Mouse (Mus musculus): ENCODE results near the gene Tmem88b. TPM values are rescaled to one million over a fixed set of nuclear protein-coding genes. Genes with fewer than 3 reads are reported as not detected.
"Not testable (repeated sequence)": the region's sequence is repeated elsewhere in the genome, so short reads cannot be mapped to it uniquely, and the experiment has no call there.

Gene Tmem88b
- polyA plus RNA-seq, 1 experiment from 2014 or later = 0.47 TPM

- H3K9me3 ChIP-seq (replicated peaks) = no peaks in the 10 kb centered on the region
- peak; percentile 100 for ATAC-seq (replicated peaks; ENCODE audit: low FRiP score)
- WGBS = under 1% methylated on average over 60 of the region's 60 CpGs
- peak within 1 kb of the TSS; percentile 77 for H3K4me2 ChIP-seq
- peaks cover 22% of the 10 kb centered on the region for H3K4me1 ChIP-seq
- peak within 1 kb of the TSS; percentile 95 for H3K27ac ChIP-seq
- H3K36me3 ChIP-seq = peaks cover 77% of the 10 kb centered on the region
- peak within 1 kb of the TSS; percentile 99 for H3K9ac ChIP-seq
- H3K27me3 ChIP-seq = no peaks in the 10 kb centered on the region
- H3K4me3 ChIP-seq (replicated peaks) = peak within 1 kb of the TSS; percentile 98
Measured at GRCm38 (mm10) chr4:155811929-155812664, 26.4 kb upstream of the Tmem88b start, which contains the start of gene Ccnl2. Ccnl2 (plus strand) TSS chr4:155812489.

GRCm38 (mm10) chr4:155807841-155808240 lies 22.2 kb upstream of the Tmem88b start:
- Histone ChIP-seq H3K4me2 (no peak overlapping the region), H3K4me1 (peaks cover 27% of the 10 kb centered on the region), H3K4me3 (replicated peaks) (no peak overlapping the region), H3K9ac (no peak overlapping the region), H3K27me3 (no peaks in the 10 kb centered on the region), H3K9me3 (replicated peaks) (no peaks in the 10 kb centered on the region), H3K36me3 (peaks cover 63% of the 10 kb centered on the region), H3K27ac (no peak overlapping the region)
- ATAC-seq (replicated peaks; ENCODE audit: low FRiP score) = no peak
- 90% methylated on average over 3 of the region's 3 CpGs for WGBS

DNA sequence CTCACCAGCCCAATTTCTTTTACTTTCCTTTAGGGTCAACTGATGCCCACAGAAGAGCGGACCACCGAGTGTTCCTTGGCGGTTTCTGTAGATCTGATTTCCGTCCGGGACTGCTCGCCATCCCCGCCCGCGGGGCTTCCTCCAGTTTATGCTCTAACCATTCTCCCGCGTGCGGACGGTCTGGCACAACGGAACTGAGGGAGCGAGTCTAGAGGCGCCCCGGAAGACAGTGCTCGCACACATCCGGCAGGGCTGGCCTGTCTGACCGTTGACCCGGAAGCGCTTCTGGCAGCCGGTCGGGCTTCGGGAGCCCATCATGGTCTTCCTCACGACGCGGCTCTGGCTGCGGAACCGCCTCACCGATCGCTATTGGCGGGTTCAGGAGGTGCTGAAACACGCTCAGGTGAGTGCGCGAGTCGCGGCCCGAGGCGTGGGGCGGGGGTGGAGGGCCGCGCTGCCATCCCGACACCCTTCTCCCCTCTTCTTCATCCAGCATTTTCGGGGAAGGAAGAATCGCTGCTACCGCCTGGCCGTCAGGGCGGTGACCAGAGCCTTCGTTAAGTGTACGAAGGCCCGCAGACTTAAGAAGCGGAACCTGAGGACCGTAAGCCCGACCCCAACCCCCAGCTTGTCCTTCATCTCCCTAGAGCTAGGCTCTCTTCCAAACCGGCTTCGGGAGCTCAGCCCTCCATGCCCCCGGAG lies 17.8 kb upstream of the Tmem88b start:
- Histone ChIP-seq H3K27me3 (no peaks in the 10 kb centered on the region), H3K4me1 (peaks cover 21% of the 10 kb centered on the region), H3K4me2 (peak overlapping the region; percentile 74), H3K36me3 (peaks cover 34% of the 10 kb centered on the region), H3K9me3 (replicated peaks) (no peaks in the 10 kb centered on the region), H3K27ac (peak overlapping the region; percentile 79), H3K4me3 (replicated peaks) (peak overlapping the region; percentile 83), H3K9ac (peak overlapping the region; percentile 89)
- under 1% methylated on average over 53 of the region's 58 CpGs for WGBS
- peak; percentile 98 for ATAC-seq (replicated peaks; ENCODE audit: low FRiP score)

DNA sequence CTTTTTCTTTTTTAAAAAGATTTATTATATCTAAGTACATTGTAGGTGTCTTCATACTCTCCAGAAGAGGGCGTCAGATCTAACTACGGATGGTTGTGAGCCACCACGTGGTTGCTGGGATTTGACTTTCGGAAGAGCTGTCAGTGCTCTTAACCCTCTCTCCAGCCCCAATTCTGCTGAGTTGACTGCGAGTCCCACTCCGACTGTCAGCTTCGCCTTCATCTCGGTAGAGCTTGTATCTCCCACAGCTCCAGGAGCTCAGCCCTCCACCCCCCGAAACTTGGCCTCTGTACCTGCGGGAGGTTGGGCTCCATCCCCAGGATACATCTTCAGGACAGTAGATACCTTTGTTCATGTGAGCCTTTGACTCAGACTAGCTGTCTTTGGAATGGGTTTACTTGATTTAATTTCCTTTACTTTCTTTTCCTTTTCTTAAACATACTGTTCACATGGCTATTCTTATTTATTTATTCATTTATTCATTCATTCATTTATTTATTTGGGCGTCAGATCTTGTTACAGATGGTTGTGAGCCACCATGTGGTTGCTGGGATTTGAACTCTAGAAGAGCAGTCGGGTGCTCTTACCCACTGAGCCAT lies 17.2 kb upstream of the Tmem88b start, which contains the start of gene Mrpl20:
Mrpl20 (plus strand) TSS at position 138 of the 599 bp plus-strand sequence.
- ATAC-seq (replicated peaks; ENCODE audit: low FRiP score) = peak; percentile 26
- no peaks in the 10 kb centered on the region for H3K9me3 ChIP-seq (replicated peaks)
- peak within 1 kb of the TSS; percentile 74 for H3K4me2 ChIP-seq
- H3K4me3 ChIP-seq (replicated peaks) = peak within 1 kb of the TSS; percentile 83
- H3K4me1 ChIP-seq = peaks cover 21% of the 10 kb centered on the region
- H3K27me3 ChIP-seq = no peaks in the 10 kb centered on the region
- peaks cover 28% of the 10 kb centered on the region for H3K36me3 ChIP-seq
- H3K27ac ChIP-seq = peak within 1 kb of the TSS; percentile 79
- 8% methylated on average over 12 of the region's 12 CpGs for WGBS
- H3K9ac ChIP-seq = peak within 1 kb of the TSS; percentile 89

GRCm38 (mm10) chr4:155802075-155802474 lies 16.4 kb upstream of the Tmem88b start:
- WGBS = 100% methylated on average over 1 of the region's 1 CpGs
- no peak overlapping the region for H3K4me3 ChIP-seq (replicated peaks)
- H3K4me1 ChIP-seq = peaks cover 21% of the 10 kb centered on the region
- peaks cover 20% of the 10 kb centered on the region for H3K36me3 ChIP-seq
- H3K4me2 ChIP-seq = no peak overlapping the region
- no peaks in the 10 kb centered on the region for H3K9me3 ChIP-seq (replicated peaks)
- no peak for ATAC-seq (replicated peaks; ENCODE audit: low FRiP score)
- no peaks in the 10 kb centered on the region for H3K27me3 ChIP-seq
- H3K27ac ChIP-seq = no peak overlapping the region
- no peak overlapping the region for H3K9ac ChIP-seq

GRCm38 (mm10) chr4:155793730-155794129 lies 8.1 kb upstream of the Tmem88b start:
- H3K9ac ChIP-seq = no peak overlapping the region
- 40% methylated on average over 2 of the region's 2 CpGs for WGBS
- no peak overlapping the region for H3K4me2 ChIP-seq
- H3K27me3 ChIP-seq = peaks cover 4% of the 10 kb centered on the region; the same call in 1 of the 2 replicates
- no peaks in the 10 kb centered on the region for H3K36me3 ChIP-seq
- H3K27ac ChIP-seq = no peak overlapping the region
- peaks cover 21% of the 10 kb centered on the region for H3K4me1 ChIP-seq
- no peak for ATAC-seq (replicated peaks; ENCODE audit: low FRiP score)
- H3K4me3 ChIP-seq (replicated peaks) = no peak overlapping the region
- no peaks in the 10 kb centered on the region for H3K9me3 ChIP-seq (replicated peaks)

- peak overlapping the region; percentile 38 for H3K4me2 ChIP-seq
- H3K4me3 ChIP-seq (replicated peaks) = no peak overlapping the region
- WGBS = 42% methylated on average over 24 of the region's 24 CpGs
- H3K36me3 ChIP-seq = no peaks in the 10 kb centered on the region
- ATAC-seq (replicated peaks; ENCODE audit: low FRiP score) = peak; percentile 83
- H3K4me1 ChIP-seq = peaks cover 21% of the 10 kb centered on the region
- H3K9ac ChIP-seq = no peak overlapping the region
- peak overlapping the region; percentile 9 for H3K27ac ChIP-seq
- H3K9me3 ChIP-seq (replicated peaks) = no peaks in the 10 kb centered on the region
- peaks cover 4% of the 10 kb centered on the region; the same call in 1 of the 2 replicates for H3K27me3 ChIP-seq
Measured at GRCm38 (mm10) chr4:155791240-155791933, 5.7 kb upstream of the Tmem88b start.

DNA sequence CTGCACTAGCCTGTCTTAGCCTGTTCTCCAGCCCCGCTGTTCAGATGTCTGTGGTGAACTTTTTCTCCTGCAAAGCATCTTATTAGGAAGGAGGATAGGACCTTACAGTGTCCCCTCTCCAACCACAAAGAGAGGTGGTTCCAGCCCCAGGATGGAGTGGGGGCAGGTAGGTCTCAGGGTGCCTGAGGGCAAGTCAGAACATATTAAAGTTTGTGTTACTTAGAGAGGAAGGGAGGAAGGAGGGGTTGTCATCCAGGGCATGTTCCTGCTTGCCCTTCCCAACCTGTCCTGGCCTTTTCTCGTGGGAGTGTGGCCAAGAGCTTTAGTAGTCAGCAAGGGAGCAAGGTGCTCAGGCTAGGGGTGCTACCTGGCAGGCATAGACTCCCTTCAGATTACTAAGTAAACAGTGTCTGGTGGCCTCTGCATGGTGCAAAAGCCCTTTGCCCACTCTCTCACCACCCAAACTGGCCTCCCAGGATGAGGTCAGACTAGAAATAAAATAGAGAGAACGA lies 5.0 kb upstream of the Tmem88b start:
- H3K9me3 ChIP-seq (replicated peaks) = no peaks in the 10 kb centered on the region
- H3K4me1 ChIP-seq = peaks cover 21% of the 10 kb centered on the region
- H3K27me3 ChIP-seq = no peaks in the 10 kb centered on the region
- no peaks in the 10 kb centered on the region for H3K36me3 ChIP-seq
- no peak overlapping the region for H3K4me3 ChIP-seq (replicated peaks)
- peak; percentile 34; the same call in 1 of the 2 replicates for ATAC-seq (replicated peaks; ENCODE audit: low FRiP score)
- H3K4me2 ChIP-seq = no peak overlapping the region
- WGBS = 40% methylated on average over 3 of the region's 3 CpGs
- H3K9ac ChIP-seq = no peak overlapping the region
- H3K27ac ChIP-seq = 0 out of 2 replicates have a peak overlapping the region, but pooled peaks have one; percentile 9

- WGBS = 84% methylated on average over 3 of the region's 3 CpGs
- Histone ChIP-seq H3K27me3 (no peaks in the 10 kb centered on the region), H3K9ac (no peak within 1 kb of the TSS), H3K36me3 (no peaks in the 10 kb centered on the region), H3K4me1 (peaks cover 21% of the 10 kb centered on the region), H3K4me3 (replicated peaks) (no peak within 1 kb of the TSS), H3K4me2 (peak within 1 kb of the TSS; percentile 38; the same call in 1 of the 2 replicates), H3K9me3 (replicated peaks) (no peaks in the 10 kb centered on the region), H3K27ac (peak within 1 kb of the TSS; percentile 9)
- ATAC-seq (replicated peaks; ENCODE audit: low FRiP score) = no peak
Measured at GRCm38 (mm10) chr4:155790021-155790489, 4.4 kb upstream of the Tmem88b start, which contains the start of gene Ankrd65. Ankrd65 (plus strand) TSS chr4:155790439.

GRCm38 (mm10) chr4:155788833-155789232 lies 3.2 kb upstream of the Tmem88b start:
- ATAC-seq (replicated peaks; ENCODE audit: low FRiP score); H3K27me3 ChIP-seq; H3K4me2 ChIP-seq; H3K36me3 ChIP-seq; H3K9me3 ChIP-seq (replicated peaks); H3K27ac ChIP-seq; H3K9ac ChIP-seq; H3K4me3 ChIP-seq (replicated peaks): not testable (repeated sequence)
- H3K4me1 ChIP-seq = peaks cover 29% of the 10 kb centered on the region
- 79% methylated on average over 4 of the region's 4 CpGs for WGBS

DNA sequence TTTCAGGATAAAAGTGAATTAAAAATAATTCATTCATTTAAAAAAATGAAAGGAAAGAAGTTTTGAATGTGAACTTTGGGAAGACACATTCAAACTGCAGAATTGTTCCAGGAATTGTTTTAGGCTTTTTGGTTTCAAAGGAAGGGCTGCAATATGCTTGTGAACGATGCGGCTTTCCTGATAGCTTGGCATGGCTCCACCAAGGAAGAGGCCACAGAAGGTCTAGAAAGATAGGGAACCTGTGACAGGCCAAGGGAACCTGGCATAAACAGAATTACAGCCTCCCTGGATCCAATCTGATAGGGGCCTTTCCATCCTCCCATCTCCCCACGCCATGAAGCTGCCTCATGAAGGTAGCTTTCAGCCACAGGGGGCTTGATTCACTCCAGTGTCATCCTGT lies 2.6 kb upstream of the Tmem88b start:
- Histone ChIP-seq H3K9me3 (replicated peaks) (no peaks in the 10 kb centered on the region), H3K4me3 (replicated peaks) (no peak overlapping the region), H3K9ac (no peak overlapping the region), H3K36me3 (no peaks in the 10 kb centered on the region), H3K27me3 (no peaks in the 10 kb centered on the region), H3K27ac (no peak overlapping the region), H3K4me1 (peaks cover 34% of the 10 kb centered on the region), H3K4me2 (no peak overlapping the region)
- WGBS = 84% methylated on average over 3 of the region's 3 CpGs
- ATAC-seq (replicated peaks; ENCODE audit: low FRiP score) = no peak
